Mouse (Mus musculus): ENCODE data around the gene Traf7.

- TF ChIP-seq CTCF (IDR thresholded peaks at IDR 0.05; ENCODE audit: extremely low read depth, insufficient read length, insufficient replicate concordance, low read depth, low read length) (no peak), POLR2A (IDR thresholded peaks at IDR 0.05; ENCODE audit: low read depth, low read length) (no peak)
Observed at GRCm38 (mm10) chr17:24495443-24495842, 32.3 kb downstream of the Traf7 start.
